Mouse (Mus musculus) activated CD4-positive, CD25-positive, alpha-beta regulatory T cell, adult 4 months (primary cell): ENCODE measurements around the gene Noct. TPM values are rescaled to one million over a fixed set of nuclear protein-coding genes. Genes with fewer than 3 reads are reported as not detected.
"Not testable (repeated sequence)": the region's sequence is repeated elsewhere in the genome, so short reads cannot be mapped to it uniquely, and the experiment has no call there.

Source experiments
- ATAC-seq: one replicate; pipeline ENCODE4 v1.8.0; 2017
- polyA plus RNA-seq, 2 experiments: library from polyadenylated mRNA; unstranded; fragments of 100-300 nt; shearing (Covaris generic); gene quantifications; one replicate each; pipeline ENCODE4 v1.2.1; 2017

The Noct gene
- polyA plus RNA-seq, 2 experiments from 2014 or later, result 2.2 to 5.3 TPM

DNA sequence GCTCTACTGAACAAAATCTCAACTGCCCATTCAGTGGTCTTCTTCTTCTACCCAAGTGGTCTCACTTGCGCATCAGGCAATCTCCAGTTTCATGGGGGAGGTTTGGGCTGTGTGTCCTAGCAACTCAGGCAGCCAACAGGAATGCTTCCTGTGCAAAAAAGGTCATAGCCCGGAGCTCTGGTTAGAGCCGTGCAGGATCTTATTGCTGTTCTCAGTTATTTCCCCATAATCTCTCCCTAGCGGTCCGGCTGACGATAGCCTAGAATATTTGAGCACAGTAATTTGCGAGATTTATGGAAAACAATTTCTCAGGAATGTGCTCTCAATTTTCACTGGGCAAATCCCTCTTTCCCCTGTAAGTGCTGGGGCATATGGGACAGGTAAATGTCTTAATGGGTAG is 17.7 kb upstream of the Noct start:
- no peak for ATAC-seq

DNA sequence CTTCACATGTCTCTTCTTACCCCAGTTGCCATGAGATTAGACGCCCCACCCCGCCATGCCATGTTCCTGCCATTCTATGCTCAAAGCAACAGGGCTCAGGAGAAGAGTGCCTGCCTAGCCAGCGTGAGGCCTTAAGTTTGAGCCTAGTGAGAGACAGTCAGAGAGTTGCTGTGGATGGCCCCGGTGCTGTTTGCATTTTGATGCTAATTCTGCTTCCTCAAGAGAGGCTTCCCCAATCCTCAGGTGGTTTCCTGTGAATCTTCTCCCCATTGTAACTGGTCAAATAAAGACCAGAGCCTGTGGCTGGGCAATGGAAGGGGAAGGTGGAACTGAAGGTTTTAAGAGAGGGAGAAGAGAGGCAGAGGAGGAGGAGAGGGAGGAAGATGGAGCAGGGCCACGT is 15.6 kb upstream of the Noct start:
- ATAC-seq, result no peak

DNA sequence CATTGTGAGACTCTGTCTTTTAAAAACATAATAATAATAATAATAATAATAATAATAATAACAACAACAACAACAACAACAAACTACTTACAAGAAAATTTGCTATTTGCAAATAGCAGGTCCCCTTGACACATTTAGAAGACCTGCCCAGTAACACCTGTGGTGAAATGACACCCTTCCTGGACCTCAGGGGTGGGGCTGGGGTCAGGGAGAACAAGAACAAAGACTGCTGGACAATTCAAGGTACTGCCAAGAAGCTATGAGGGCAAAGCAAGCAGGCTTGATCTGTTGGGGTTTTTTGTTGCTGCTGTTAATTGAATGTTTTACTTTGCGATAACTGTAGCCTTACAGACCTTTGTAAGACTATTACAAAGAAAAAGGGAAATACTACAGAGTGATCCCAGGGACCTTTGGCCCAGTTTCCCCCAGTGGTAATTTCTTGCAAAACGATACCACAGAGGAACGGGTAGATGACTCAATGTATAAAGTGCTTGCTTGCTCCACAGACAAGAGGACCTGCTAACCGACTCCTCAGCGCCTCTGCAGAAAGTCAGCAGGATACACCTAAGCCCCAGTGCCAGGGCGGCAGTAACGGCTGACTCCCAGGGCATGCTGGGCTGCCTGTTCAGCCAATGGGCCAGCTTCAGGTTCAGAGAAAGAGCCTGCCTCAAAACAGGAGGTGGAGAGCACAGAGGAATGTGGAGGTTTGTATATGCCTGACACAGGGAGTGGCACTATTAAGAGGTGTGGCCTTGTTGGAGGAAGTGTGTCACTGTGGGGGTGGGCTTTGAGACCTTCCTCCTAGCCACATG is 14.5 kb upstream of the Noct start:
- no peak for ATAC-seq

DNA sequence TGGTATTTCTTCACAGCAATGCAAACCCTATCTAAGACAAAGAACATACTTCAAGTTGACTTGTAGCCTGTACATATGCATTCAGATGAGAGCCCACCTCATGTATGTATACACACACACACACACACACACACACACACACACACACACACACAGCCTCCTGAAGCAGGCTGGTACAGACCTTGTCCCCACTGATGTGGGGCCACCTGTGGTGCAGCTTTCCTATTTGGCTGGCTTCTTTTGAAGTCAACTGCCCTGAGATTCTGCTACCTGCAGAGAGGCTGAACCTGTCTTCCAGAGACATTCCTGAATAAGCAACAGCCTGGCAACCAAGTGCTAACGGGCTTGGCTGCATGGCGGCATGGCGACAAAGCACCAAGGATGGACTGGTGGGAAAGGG is 13.8 kb upstream of the Noct start:
- no peak for ATAC-seq

DNA sequence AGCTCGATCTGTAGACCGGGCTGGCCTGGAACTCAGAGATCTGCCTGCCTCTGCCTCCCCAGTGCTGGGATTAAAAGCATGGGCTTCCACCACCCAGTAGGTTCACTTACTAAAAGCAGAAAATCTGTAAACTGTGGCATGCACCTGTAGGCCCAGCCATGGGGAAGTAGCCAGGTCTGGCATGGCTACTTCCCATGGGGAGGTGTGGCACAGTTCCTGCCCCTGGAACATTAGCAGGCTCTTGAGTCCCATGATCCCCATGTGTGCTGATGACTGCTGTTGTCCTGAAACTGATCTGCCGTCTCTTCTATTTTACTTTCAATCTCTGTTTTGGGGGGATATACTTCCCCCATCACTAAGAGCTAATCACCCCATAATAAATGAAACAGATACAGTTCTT is 11.1 kb upstream of the Noct start:
- no peak for ATAC-seq

DNA sequence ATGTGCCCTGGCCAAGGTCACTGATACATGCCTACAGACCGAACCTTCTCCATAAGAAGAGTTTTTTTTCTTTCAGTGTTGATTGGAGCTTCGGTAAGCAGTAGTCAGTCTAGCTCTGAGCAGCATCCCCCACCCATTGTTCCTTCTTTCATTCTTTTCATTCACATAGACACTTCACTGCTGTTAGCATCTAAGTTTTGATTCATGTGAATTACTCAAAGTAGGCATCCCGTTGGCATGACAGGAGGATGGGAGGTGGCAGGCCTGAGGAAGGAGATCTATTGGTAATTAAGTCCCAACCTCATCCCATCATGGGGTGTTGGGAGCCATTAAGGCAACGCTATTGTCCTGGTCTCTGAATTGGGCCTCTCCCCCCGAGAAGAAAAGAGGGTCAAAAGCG is 8.6 kb upstream of the Noct start:
- no peak for ATAC-seq

DNA sequence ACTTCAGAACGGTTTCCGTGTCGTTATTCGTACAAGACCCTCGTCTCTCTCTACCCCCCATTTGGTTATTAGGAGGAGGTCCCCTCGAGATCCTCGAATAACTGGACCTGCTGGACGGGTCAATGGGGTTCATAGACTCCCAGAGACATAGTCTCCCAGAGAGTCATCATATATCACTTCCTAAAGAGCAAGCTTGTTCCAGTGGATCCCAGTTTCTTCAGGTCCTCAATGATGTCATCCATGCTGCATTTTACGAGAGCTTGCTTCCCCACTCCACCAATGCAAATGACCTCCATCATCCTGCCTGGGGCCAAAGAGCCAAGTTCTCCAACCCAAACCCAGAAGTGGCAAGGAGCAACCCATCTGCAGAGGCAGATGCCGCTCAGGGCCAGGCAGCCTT is 7.9 kb upstream of the Noct start:
- not testable (repeated sequence) for ATAC-seq

DNA sequence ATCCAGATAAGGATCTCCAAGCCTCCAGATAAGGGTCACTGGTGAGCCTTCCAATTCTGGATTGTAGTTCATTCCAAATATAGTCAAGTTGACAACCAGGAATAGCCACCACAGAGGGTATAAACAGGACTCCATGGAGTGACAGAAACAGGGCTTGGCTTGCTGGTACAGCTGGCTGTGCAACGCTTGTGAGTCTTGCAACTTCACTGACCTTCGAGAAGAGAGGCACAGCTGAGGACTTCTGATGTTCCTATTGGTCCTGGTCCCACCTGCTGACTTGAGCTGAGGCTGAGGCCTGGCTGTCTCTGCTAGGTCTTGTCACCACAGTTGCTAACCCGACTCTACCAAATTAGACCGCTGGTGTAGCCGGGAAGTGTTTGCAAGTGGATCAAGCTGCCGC is 5.9 kb upstream of the Noct start:
- ATAC-seq, result not testable (repeated sequence)

DNA sequence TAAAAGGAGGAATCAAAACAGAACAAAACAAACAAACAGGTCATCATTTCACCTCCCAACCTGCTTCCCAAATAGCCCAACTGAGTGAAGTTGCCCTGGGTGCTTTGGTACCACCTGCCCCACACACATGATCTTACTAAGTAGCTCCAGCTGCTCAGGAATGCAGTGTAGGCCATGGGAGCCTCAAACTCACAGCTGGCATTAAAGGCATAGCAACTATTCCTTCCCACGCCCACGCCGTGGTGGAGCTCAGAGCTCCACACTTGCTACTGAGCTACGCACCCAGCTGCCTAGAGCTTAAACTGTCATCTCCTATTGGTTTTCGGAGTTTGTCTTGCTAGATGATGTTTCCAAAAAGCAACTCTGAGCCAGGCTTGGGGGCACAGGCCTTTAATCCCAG is 5.0 kb upstream of the Noct start:
- no peak for ATAC-seq

DNA sequence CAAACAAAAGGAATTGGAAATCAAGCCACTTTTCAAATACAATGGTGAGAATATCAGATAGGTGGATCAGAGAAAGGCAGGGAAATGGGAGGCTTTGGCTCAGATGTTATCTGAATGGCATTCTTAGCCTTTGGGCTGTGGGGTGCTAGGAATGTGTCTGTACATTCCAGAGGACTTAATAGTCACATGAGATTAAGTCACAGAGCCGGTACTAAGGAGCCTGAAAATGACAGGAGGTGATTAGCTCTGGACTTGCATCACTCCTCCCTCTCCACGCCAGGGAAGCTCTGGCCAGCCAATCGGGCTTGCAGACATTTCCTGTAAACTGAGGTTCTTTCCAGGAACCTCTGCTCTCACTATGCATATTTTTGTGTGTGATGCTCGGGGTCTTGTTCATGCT is 3.4 kb upstream of the Noct start:
- no peak for ATAC-seq

DNA sequence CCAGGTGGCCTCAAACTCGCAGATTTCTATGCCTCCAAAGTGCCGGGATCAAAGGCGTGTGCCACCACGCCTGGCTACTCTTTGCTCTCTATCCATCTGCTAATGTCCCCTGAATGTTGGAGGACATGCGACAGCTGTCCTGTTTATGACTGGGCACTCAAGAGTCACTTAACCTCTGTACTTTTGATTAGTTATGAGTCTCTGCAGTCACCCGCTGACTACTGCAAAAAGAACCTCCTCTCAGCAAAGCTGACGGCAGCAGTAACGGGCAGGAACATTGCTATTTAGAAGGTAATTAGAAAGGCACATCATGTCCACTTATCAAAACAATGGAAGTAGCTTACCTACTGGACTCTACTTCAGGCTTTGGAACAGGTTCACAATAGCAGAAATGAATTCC is 2.4 kb upstream of the Noct start:
- no peak for ATAC-seq

DNA sequence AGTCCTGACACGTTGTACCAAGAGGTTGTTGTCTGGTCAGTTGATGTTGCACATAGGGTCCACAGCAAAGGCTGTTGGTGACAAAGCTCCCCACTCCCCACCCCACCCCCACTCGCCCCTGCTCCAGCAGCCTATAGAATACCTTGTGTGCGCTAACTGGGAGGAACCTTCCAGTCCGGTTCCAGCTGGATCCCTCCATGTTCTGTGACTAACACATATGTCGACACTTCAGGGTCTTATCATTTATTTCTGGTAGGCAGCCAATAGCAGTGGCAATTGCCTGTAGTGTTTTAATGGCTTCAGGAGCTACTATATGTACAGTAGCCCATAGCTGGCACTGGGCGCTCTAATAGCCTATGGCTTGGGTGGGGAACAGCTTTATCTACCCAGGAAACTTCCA is 1.9 kb upstream of the Noct start:
- no peak for ATAC-seq

DNA sequence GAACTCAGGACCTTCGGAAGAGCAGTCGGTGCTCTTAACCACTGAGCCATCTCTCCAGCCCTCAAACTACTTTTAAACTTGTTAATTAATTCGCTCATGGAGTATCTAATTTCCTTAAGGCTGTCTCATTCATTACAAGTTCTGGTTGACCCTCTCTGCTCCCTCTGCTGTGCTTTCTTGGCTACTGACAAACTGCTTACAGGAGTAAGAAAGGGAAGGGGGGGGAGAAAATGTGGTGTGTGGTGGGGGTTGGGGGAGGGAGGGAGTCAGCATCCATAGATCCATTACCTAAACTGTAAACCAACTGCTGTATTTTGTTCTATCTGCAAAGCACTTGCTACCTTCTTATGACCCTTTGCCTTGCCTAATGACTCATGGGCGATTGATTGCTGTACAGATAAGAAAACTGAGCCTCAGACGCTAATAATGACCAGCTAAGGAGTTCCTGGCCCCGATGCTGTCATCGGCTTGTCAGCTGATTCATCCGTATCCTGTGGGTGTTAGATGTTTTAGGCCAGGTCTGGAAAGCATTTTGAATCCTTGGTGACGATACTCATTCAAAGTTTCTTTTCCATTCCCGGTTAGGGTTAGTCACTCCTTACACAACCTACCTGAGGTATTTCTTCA is 1.3 kb upstream of the Noct start:
- no peak for ATAC-seq

DNA sequence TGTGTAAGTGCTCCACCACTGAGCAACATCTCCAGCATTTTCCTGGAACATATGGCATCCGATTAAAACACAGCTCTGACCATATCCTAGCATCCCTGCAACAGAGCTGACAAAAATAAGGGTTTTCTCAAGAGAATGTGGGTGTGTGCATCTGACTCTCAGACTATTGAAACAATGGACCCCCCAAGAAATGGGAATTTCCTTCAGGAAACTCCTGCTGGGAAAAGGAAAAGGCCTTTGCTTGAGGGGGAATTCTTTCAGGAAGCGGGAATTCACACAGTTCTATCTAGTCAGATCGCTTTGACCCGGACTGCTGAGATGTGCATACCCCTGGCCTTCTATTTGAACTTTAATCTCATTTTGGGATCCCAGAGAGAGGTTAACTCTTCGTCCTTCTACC is 691 bp upstream of the Noct start:
- no peak for ATAC-seq

DNA sequence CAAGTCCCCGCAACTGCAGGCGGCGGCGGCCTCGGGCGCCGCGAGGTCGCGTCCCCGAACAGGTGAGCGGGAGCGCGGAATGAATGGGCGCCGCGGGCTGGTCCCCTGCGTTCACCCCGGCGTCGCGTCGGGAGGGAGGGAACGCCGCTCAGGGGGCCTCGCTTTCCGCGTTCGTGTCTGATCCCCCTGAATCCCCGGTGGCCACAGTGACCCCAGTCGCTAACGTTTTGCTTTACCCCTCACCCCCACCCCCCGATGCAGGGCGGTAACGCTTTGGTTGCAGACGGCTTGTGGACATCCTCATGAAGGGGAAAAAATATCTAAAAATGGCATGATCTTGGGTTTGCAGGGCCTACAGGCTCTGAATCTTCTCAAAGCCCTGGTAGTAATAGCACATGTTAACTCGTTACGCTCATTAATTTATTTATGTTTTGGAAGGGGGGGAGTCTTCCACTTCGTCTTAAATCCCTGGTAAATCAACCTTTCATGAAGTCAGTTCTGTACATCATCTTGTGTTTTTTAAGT is 1.0 kb downstream of the Noct start:
- no peak for ATAC-seq

DNA sequence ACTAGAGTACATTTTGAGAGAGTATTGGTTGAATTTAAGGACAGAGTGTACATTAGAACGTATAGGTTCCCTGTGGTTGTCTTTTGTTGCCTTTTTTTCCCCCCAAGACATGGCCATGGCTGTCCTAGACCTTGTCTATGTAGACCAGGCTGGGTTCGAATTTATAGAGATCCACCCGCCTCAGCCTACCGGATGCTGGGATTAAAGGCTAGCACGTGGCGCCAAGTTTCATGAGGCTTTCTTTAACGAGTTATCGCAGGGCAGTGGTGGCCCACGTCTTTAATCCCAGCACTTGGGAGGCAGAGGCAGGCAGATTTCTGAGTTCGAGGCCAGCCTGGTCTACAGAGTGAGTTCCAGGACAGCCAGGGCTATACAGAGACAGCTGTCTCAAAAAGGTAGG is 1.7 kb downstream of the Noct start:
- ATAC-seq, result no peak

DNA sequence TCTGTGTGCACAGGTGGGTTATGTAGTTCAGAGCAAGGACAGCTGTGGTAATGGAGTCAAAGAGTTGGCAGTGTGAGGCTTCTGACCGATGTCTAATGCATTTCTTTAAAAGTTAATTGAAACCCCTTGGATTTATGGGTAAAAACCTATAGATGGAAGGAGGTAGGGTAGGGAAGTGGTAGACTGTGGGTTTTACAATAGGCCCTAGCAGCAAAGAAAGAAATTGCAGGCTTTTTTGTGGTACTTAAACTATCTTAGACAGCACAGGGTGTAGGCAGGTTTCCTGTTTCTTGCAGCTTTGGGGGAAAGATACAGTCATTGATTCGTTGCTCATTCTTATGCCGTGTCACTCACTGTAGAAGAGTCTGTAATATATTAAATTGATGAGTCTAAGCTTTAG is 2.4 kb downstream of the Noct start:
- peak; percentile 41 for ATAC-seq

DNA sequence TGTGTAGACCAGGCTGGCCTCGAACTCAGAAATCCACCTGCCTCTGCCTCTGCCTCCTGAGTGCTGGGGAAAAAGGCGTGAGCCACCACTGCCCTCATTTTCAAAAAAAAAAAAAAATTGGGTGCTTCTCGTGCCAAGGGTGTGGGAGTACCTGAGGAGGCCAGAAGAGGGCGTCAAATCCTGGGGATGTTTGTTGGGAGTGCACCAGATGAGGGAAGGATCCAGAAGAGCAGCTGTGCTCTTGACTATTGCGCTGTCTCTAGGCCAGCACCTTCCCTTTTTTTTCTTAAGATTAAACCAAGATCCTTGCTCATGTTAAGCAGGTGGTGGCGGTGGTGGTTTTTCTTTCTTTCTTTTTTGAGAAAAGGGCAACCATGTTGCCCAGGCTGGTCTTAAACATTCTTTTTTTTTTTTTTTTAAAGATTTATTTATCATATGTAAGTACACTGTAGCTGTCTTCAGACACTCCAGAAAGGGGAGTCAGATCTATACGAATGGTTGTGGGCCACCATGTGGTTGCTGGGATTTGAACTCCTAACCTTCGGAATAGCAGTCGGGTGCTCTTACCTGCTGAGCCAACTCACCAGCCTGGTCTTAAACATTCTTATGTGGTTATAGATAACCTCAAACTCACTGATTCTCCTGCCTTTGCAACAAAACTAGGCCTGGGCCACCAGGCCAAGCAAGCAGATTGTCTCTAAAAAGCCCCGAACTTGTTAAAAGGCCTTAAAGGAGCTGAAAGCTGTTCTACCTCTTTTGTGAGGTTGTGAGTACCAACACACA is 4.0 kb downstream of the Noct start:
- no peak for ATAC-seq

DNA sequence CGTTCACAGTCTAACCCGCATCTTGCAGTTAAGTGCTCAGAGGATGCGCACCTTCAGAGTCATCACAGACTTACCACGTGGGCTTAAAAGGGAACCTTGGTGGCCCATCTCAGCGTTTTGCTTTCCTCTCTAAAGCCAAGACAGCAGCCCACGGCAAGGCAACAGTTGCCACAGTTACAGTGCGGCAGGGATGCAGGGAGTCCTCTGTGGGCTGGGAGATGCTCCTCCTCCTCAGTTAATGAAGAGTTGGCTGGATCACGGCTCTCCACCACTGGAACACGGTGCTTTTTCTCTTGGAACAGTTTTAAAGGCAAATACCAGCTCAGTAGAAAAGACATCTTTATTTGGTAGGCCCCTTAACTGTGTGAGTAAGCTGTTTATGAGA is 4.6 kb downstream of the Noct start:
- ATAC-seq, result no peak

DNA sequence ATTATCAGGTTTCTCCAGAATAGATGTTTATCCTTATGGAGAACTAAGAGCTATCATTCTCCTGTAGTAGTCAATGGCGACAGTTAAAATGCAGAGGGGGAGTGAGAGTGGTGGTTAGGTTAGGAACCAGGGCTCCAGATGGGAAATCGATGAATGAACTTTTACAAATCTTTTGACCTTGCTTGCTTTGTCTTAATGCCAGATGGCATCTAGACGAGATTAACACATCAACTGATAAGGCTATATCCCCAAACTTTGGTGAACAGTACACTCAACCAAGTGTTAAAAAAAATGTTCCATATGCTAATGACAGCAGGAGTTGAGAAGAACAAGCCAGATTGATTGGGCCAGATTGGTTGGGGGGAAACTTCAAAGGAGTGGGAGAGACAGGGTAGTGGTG is 5.0 kb downstream of the Noct start:
- ATAC-seq, result no peak

DNA sequence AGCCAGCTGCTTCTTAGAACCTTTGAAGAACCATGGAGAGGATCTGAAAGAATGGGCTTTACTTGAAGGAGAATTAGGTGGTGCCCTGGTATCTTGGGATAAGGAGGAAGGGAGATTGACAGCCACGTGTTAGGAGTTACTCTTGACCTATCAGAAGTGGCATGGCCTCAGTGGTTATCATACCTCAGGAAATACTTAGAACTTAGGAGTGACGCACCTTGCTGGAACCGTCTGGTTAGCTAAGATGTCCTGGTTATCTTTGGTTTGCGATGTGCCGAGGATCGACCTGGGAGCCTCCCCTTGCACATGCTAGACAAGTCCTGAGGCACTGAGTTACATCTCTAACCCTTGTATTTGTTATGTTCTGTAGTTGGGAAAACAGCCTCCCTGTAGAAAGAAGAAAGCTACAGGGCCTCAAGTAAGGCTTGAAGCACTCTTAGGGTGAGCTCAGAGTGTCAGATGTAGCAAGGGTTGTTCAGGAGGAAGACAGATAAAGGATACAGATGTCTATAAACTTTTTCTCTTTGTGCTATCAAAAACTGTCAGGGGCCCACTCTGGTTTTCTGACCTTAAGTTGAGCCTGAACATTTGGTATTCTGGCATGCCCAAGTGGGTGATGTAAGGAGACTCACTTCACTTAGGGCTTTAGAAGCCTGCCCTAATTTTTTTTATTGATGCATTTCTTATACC is 6.0 kb downstream of the Noct start:
- no peak for ATAC-seq

DNA sequence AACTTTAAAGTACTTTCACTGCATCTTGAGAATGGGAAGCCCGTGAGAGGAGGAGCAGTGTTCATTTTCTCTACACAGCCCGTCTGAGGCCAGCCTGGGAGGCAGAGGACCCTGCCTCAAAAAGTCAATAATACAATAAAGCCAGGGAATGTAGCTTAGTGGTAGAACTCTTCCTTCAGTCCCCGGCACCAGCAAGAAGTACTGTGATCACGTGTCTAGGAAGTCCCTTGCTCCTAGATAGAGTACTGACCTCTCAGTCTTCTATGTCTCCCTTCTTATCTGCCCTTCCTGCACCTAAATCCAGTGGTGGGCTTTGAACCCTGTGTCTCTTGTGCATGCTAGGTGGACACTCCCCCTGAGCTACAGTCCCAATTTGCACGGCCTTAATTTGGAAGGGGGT is 6.6 kb downstream of the Noct start:
- no peak for ATAC-seq

DNA sequence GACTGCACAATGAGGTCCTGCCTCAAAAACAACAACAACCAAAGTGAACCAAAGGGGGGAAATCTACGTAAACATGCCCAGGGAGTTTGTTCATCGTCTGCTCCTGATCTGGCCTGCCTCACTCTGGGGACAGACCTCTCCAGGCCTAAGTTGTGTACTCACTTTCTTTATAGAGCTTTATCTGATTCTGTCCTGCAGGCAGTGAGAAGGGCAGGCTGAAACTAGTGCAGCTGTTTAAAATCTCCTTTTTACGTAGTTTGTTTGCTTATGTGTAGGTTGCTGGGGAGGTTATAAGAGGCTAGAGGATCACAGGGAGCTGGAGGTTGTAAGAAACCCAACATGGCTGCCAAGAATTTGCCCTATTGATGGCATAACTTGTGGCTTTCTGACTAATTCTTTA is 7.3 kb downstream of the Noct start:
- no peak for ATAC-seq
